Mouse (Mus musculus): ENCODE measurements around the gene Rbm14. TPM values are rescaled to one million over a fixed set of nuclear protein-coding genes. Genes with fewer than 3 reads are reported as not detected.

The Rbm14 gene
- 70.3 and 75.2 TPM in 2 replicates for polyA plus RNA-seq (2015; fragmentation: Nextera tagmentation; extraction: Ambion mirVana)

DNA sequence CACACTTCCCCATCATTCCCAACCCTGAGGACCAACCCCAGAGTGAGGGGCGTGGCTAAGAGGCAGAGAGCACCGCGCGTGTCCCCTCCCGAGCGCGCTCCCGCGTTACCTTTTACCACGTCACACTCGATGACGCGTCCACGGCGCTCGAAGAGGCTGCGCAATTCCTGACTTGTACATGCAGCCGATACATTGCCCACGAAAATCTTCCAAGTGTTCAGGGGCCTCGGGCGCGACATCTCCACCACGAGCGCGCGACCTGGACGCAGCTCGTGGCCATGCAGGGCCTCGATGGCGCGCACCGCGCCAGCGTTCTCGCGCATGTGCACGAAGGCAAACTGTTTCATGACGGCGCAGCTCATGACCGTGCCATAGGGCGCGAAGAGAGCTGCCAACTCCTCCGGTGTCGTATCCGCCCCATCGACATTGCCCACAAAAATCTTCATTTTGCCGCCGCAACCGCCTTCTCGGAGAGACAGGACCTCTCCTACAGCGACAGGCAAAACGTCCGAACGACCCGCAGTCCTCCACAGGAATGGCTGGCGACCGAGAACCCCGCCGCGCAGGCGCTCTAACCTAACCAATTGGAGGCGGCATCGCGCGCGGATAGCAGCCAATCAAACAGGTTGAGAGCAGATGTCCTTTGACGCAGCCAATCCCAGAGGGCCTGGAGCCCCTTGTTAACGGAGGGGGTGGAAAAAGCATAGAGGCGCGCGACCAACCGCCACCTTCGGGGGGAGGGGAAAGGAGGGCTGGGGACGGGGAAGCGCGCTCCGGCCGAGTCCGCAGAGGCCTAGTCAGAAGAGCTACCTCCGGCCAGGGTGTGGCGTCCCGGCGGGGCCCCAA lies at the start of gene Rbm14, which contains the start of gene Gm21992:
Rbm14 (minus strand) TSS at position 572 of the 846 bp plus-strand sequence.
Gm21992 (minus strand) TSS at position 550 of the 846 bp plus-strand sequence.
- Histone ChIP-seq H3K4me1 (peaks cover 13% of the 10 kb centered on the region), H3K9ac (peak within 1 kb of the TSS; percentile 94), H3K27me3 (replicated peaks) (no peaks in the 10 kb centered on the region), H3K36me3 (no peaks in the 10 kb centered on the region), H3K4me3 (replicated peaks) (peak within 1 kb of the TSS; percentile 77), H3K9me3 (no peaks in the 10 kb centered on the region), H3K4me2 (peak within 1 kb of the TSS; percentile 82), H3K27ac (peak within 1 kb of the TSS; percentile 98)
- peak; percentile 98 for ATAC-seq (ENCODE audit: insufficient read depth, low FRiP score, low read depth)
- under 1% methylated on average over 83 of the region's 83 CpGs for WGBS

GRCm38 (mm10) chr19:4859081-4859480 lies 47.6 kb upstream of the Rbm14 start:
- ATAC-seq (ENCODE audit: insufficient read depth, low FRiP score, low read depth) = peak; percentile 91
- WGBS = 65% methylated on average over 6 of the region's 6 CpGs
- H3K4me3 ChIP-seq (replicated peaks) = no peak overlapping the region

GRCm38 (mm10) chr19:4855951-4856350 lies 44.5 kb upstream of the Rbm14 start:
- WGBS = 80% methylated on average over 4 of the region's 4 CpGs
- peak overlapping the region; percentile 56 for H3K4me3 ChIP-seq (replicated peaks)
- peak overlapping the region; percentile 96 for H3K4me2 ChIP-seq

More at GRCm38 (mm10) chr19:4859081-4859480, 47.6 kb upstream of the Rbm14 start:
- H3K36me3 ChIP-seq = no peaks in the 10 kb centered on the region
- H3K4me1 ChIP-seq = peaks cover 11% of the 10 kb centered on the region; the same call in 1 of the 2 replicates
- H3K4me2 ChIP-seq = no peak overlapping the region
- no peak overlapping the region for H3K9ac ChIP-seq
- H3K9me3 ChIP-seq = no peaks in the 10 kb centered on the region
- no peaks in the 10 kb centered on the region for H3K27me3 ChIP-seq (replicated peaks)
- no peak overlapping the region for H3K27ac ChIP-seq

GRCm38 (mm10) chr19:4855470-4855820 lies 44.0 kb upstream of the Rbm14 start:
- Histone ChIP-seq H3K36me3 (no peaks in the 10 kb centered on the region), H3K4me3 (replicated peaks) (peak overlapping the region; percentile 56), H3K9me3 (no peaks in the 10 kb centered on the region), H3K9ac (peak overlapping the region; percentile 43; the same call in 1 of the 2 replicates), H3K27ac (no peak overlapping the region), H3K4me1 (peaks cover 11% of the 10 kb centered on the region; the same call in 1 of the 2 replicates), H3K4me2 (peak overlapping the region; percentile 96), H3K27me3 (replicated peaks) (no peaks in the 10 kb centered on the region)
- WGBS = 3% methylated on average over 14 of the region's 14 CpGs
- peak; percentile 20; the same call in 1 of the 2 replicates for ATAC-seq (ENCODE audit: insufficient read depth, low FRiP score, low read depth)

More at GRCm38 (mm10) chr19:4855951-4856350, 44.5 kb upstream of the Rbm14 start:
- no peaks in the 10 kb centered on the region for H3K36me3 ChIP-seq
- no peak overlapping the region for H3K9ac ChIP-seq
- H3K27me3 ChIP-seq (replicated peaks) = no peaks in the 10 kb centered on the region
- H3K27ac ChIP-seq = no peak overlapping the region
- ATAC-seq (ENCODE audit: insufficient read depth, low FRiP score, low read depth) = no peak
- no peaks in the 10 kb centered on the region for H3K9me3 ChIP-seq
- peaks cover 11% of the 10 kb centered on the region; the same call in 1 of the 2 replicates for H3K4me1 ChIP-seq

- no peaks in the 10 kb centered on the region for H3K9me3 ChIP-seq
- H3K4me1 ChIP-seq = peaks cover 11% of the 10 kb centered on the region; the same call in 1 of the 2 replicates
- H3K4me2 ChIP-seq = peak within 1 kb of the TSS; percentile 96
- no peaks in the 10 kb centered on the region for H3K36me3 ChIP-seq
- peak within 1 kb of the TSS; percentile 56 for H3K4me3 ChIP-seq (replicated peaks)
- H3K9ac ChIP-seq = peak within 1 kb of the TSS; percentile 43; the same call in 1 of the 2 replicates
- H3K27ac ChIP-seq = no peak within 1 kb of the TSS
- ATAC-seq (ENCODE audit: insufficient read depth, low FRiP score, low read depth) = peak; percentile 55; the same call in 1 of the 2 replicates
- H3K27me3 ChIP-seq (replicated peaks) = no peaks in the 10 kb centered on the region
- 3% methylated on average over 45 of the region's 45 CpGs for WGBS
These were observed 43.4 kb upstream of the Rbm14 start, which contains the start of gene Ctsf for GRCm38 (mm10) chr19:4854552-4855469. Ctsf (plus strand) TSS chr19:4855130.

- no peaks in the 10 kb centered on the region for H3K36me3 ChIP-seq
- 30% methylated on average over 5 of the region's 5 CpGs for whole genome bisulfite sequencing
- no peak for ATAC-seq (ENCODE audit: insufficient read depth, low FRiP score, low read depth)
- H3K27me3 ChIP-seq (replicated peaks) = no peaks in the 10 kb centered on the region
- H3K27ac ChIP-seq = no peak overlapping the region
- H3K4me1 ChIP-seq = peaks cover 7% of the 10 kb centered on the region; the same call in 1 of the 2 replicates
- H3K4me2 ChIP-seq = no peak overlapping the region
- no peak overlapping the region for H3K9ac ChIP-seq
- no peaks in the 10 kb centered on the region for H3K9me3 ChIP-seq
- H3K4me3 ChIP-seq (replicated peaks) = no peak overlapping the region
These were observed 38.8 kb upstream of the Rbm14 start for GRCm38 (mm10) chr19:4850281-4850680.

GRCm38 (mm10) chr19:4849800-4850199 lies 38.4 kb upstream of the Rbm14 start:
- 51% methylated on average over 4 of the region's 4 CpGs for WGBS

DNA sequence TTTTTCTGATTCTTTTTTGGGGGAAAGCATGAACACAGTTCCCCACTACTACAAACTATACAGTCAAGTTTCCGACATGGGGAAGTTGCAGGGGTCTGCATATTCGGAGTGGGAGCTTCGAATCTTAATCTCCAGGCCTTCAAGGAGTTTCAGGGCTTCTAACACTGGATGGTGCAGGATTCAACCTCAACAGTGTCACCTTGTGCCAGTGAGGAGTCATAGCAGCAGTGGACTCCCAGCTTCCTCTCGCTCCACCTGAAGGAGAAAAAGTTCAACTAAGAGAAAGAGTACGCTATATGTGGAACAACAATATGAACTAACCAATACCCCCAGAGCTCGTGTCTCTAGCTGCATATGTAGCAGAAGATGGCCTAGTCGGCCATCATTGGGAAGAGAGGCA lies 36.1 kb upstream of the Rbm14 start:
- Histone ChIP-seq H3K4me2 (no peak overlapping the region), H3K9ac (no peak overlapping the region), H3K9me3 (no peaks in the 10 kb centered on the region), H3K4me3 (replicated peaks) (no peak overlapping the region), H3K27ac (no peak overlapping the region), H3K27me3 (replicated peaks) (no peaks in the 10 kb centered on the region), H3K4me1 (no peaks in the 10 kb centered on the region), H3K36me3 (no peaks in the 10 kb centered on the region)
- no peak for ATAC-seq (ENCODE audit: insufficient read depth, low FRiP score, low read depth)
- 29% methylated on average over 7 of the region's 7 CpGs for WGBS

More at GRCm38 (mm10) chr19:4849800-4850199, 38.4 kb upstream of the Rbm14 start:
- Histone ChIP-seq H3K27ac (no peak overlapping the region), H3K4me3 (replicated peaks) (no peak overlapping the region), H3K4me1 (peaks cover 5% of the 10 kb centered on the region; the same call in 1 of the 2 replicates), H3K27me3 (replicated peaks) (no peaks in the 10 kb centered on the region), H3K9ac (no peak overlapping the region), H3K9me3 (no peaks in the 10 kb centered on the region), H3K4me2 (no peak overlapping the region), H3K36me3 (no peaks in the 10 kb centered on the region)
- ATAC-seq (ENCODE audit: insufficient read depth, low FRiP score, low read depth) = no peak

DNA sequence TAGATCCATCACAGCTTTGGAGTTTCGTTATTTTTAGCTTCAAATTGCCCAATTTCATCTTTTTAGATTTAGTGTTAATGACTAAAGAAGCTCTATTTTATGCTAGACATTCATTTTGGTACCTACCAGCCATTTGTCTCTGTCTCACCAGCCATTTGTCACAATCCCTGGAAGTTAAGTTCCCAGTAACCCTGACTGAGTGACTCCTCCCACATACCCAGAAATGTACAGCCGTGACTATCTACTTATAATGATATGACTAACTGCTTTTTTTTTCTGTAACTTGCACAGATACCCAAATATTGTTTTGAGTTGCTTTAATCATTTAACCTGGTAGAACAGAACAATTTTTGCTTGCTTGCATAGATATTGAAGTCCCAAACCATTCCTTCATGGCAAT lies 34.4 kb upstream of the Rbm14 start:
- Histone ChIP-seq H3K4me1 (no peaks in the 10 kb centered on the region), H3K9me3 (no peaks in the 10 kb centered on the region), H3K4me2 (no peak overlapping the region), H3K36me3 (no peaks in the 10 kb centered on the region), H3K27me3 (replicated peaks) (peaks cover 2% of the 10 kb centered on the region; the same call in 1 of the 2 replicates), H3K4me3 (replicated peaks) (no peak overlapping the region), H3K27ac (no peak overlapping the region), H3K9ac (no peak overlapping the region)
- 58% methylated on average over 2 of the region's 2 CpGs for WGBS
- no peak for ATAC-seq (ENCODE audit: insufficient read depth, low FRiP score, low read depth)

GRCm38 (mm10) chr19:4842611-4843010 lies 31.2 kb upstream of the Rbm14 start:
- ATAC-seq (ENCODE audit: insufficient read depth, low FRiP score, low read depth) = no peak
- no peaks in the 10 kb centered on the region for H3K36me3 ChIP-seq
- WGBS = 62% methylated on average over 2 of the region's 2 CpGs

DNA sequence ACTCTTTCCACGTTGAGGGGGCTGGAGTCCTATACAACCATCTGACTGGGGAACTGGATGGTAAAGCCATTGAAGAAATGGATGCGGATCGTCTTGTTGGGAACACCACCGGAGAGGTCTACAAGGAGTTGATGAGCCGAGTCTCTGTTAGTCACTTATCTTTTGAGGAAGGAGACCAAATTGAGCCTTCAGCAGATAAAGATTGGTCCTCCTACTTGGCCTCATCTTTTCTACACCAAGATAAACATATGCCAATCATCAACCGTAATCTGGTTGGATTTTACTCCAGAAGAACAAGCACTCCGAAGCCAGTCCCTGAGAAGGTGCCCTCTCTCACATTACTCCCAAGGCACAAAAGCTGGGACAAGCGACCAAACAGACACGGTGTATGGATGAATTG lies 29.4 kb upstream of the Rbm14 start:
- Histone ChIP-seq H3K4me3 (replicated peaks) (no peak overlapping the region), H3K9ac (no peak overlapping the region), H3K4me1 (peaks cover 16% of the 10 kb centered on the region), H3K36me3 (no peaks in the 10 kb centered on the region), H3K27me3 (replicated peaks) (peaks cover 14% of the 10 kb centered on the region), H3K27ac (no peak overlapping the region), H3K9me3 (no peaks in the 10 kb centered on the region), H3K4me2 (no peak overlapping the region)
- no peak for ATAC-seq (ENCODE audit: insufficient read depth, low FRiP score, low read depth)
- 75% methylated on average over 9 of the region's 9 CpGs for WGBS

More at GRCm38 (mm10) chr19:4842611-4843010, 31.2 kb upstream of the Rbm14 start:
- no peak overlapping the region for H3K27ac ChIP-seq
- peaks cover 16% of the 10 kb centered on the region for H3K4me1 ChIP-seq
- H3K9me3 ChIP-seq = no peaks in the 10 kb centered on the region
- peaks cover 14% of the 10 kb centered on the region for H3K27me3 ChIP-seq (replicated peaks)
- no peak overlapping the region for H3K4me3 ChIP-seq (replicated peaks)
- no peak overlapping the region for H3K4me2 ChIP-seq
- H3K9ac ChIP-seq = no peak overlapping the region

Data from stomach, embryonic 15.5 days (tissue).